Mouse (Mus musculus): ENCODE measurements around the gene Smc1b. TPM values are rescaled to one million over a fixed set of nuclear protein-coding genes. Genes with fewer than 3 reads are reported as not detected.

Smc1b gene
- polyA plus RNA-seq (2016; fragmentation: Nextera tagmentation; extraction: Ambion mirVana) = 0.11 and 0.12 TPM in 2 replicates

DNA sequence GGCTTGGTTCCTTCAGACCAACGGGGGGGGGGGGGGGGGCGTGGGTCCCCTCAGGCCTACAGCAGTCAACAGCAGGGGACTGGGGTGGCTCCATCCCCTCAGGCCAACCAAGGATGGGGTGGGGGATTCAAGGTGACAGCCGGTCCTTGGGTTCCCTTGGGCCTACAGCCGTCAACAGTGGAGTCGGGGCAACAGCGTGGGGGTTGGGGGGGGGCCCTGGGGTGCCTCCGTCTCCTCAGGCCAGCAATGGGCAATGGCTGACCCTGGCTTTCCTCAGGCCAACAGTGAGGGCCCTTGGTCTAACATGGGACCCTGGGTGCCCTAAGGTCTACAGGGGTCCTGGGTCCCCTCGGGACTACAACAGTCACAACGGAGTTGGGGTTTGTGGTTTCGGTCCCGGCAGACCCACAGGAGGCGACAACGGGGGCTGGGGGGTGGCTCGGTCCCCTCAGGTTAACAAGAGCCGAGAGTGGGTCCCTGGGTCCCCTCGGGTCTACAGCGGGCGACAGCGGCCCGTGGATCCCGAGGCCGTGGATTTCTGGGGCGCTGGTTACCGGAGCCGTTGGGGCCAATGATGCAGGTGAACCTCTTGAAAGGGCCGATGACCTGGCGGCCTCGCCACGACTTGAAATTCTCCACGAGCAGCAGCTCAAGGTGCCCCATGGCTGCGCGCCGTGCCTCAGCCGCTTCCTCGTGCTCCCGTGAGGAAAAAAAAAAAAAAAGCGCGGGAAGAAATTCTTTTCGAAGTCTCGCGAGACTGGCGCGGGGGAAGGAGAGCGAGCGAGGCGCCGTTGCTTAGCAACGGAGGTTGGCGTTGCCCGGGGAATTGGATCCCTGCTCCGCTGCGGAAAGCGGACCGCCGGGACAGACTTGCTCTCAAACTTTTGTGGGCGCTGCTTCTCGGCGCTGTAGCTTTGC is at the start of gene Smc1b, which contains the start of gene Ribc2:
TSS of gene Smc1b (minus strand) at position 690 of the 918 bp plus-strand sequence.
TSS of gene Ribc2 (plus strand) at position 804 of the 918 bp plus-strand sequence.
- peak within 1 kb of the TSS; percentile 42 for H3K4me3 ChIP-seq
- peaks cover 8% of the 10 kb centered on the region for H3K9me3 ChIP-seq (replicated peaks)
- 33% methylated on average over 56 of the region's 58 CpGs for WGBS
- peak; percentile 81 for DNase-seq (ENCODE audit: low spot score)
- peaks cover 12% of the 10 kb centered on the region for H3K4me1 ChIP-seq
- H3K27ac ChIP-seq (replicated peaks) = peak within 1 kb of the TSS; percentile 76
- no peaks in the 10 kb centered on the region for H3K36me3 ChIP-seq
- peaks cover 43% of the 10 kb centered on the region for H3K27me3 ChIP-seq (ENCODE audit: low read depth, poor library complexity, severe bottlenecking)

GRCm38 (mm10) chr15:85180368-85180767 is 48.6 kb upstream of the Smc1b start:
- no peak for DNase-seq (ENCODE audit: low spot score)
- Histone ChIP-seq H3K4me3 (no peak overlapping the region), H3K9me3 (replicated peaks) (no peaks in the 10 kb centered on the region; the same call in 1 of the 2 replicates), H3K36me3 (no peaks in the 10 kb centered on the region), H3K27me3 (ENCODE audit: low read depth, poor library complexity, severe bottlenecking) (no peaks in the 10 kb centered on the region; the same call in 1 of the 2 replicates), H3K4me1 (no peaks in the 10 kb centered on the region), H3K27ac (replicated peaks) (no peak overlapping the region)

GRCm38 (mm10) chr15:85179528-85180180 is 47.9 kb upstream of the Smc1b start:
- no peak for DNase-seq (ENCODE audit: low spot score)
- Histone ChIP-seq H3K27me3 (ENCODE audit: low read depth, poor library complexity, severe bottlenecking) (no peaks in the 10 kb centered on the region; the same call in 1 of the 2 replicates), H3K27ac (replicated peaks) (no peak overlapping the region), H3K9me3 (replicated peaks) (no peaks in the 10 kb centered on the region; the same call in 1 of the 2 replicates), H3K4me1 (no peaks in the 10 kb centered on the region), H3K36me3 (no peaks in the 10 kb centered on the region), H3K4me3 (no peak overlapping the region)
- 83% methylated on average over 7 of the region's 7 CpGs for WGBS

DNA sequence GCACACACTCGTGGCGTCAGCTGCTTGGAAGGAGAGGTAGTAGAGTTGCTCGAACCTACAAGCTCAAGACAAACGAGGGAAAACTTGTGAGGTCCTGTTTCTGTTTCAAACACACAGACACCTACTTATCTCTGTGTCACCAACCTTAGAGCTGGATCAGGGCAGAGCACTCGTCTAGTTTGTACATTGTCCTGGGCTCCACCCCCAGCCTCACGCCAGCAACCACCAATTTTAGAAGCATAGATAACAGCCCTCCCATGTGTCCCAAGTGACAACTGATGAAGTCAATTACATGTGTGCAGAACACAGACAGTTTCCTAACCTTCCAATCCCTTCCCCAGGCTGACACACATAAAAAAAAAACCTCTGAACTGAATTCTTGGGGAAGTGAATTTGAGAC is 46.4 kb upstream of the Smc1b start:
- H3K36me3 ChIP-seq = no peaks in the 10 kb centered on the region
- H3K9me3 ChIP-seq (replicated peaks) = no peaks in the 10 kb centered on the region; the same call in 1 of the 2 replicates
- DNase-seq (ENCODE audit: low spot score) = no peak
- no peaks in the 10 kb centered on the region for H3K4me1 ChIP-seq
- no peaks in the 10 kb centered on the region; the same call in 1 of the 2 replicates for H3K27me3 ChIP-seq (ENCODE audit: low read depth, poor library complexity, severe bottlenecking)
- 82% methylated on average over 6 of the region's 6 CpGs for WGBS
- H3K4me3 ChIP-seq = no peak overlapping the region
- H3K27ac ChIP-seq (replicated peaks) = no peak overlapping the region

DNA sequence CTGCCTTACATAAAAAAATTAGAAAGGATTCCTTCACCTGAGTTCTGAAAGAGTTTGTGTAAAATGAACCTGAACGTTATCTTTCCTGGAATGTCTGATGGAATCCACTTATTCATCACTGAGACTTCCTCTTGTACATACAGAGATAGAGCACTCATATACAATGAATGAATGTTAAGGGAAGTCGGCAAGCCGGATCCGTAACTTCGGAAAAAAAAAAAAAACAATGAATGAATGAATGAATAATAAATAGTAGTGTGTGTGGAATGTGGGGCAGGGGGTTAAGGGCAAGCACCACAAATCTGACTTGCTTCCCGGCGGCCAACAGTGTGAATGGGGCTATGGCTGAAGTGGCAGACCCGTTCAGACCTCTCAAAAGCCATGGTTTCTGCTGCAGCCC is 45.8 kb upstream of the Smc1b start:
- 89% methylated on average over 8 of the region's 8 CpGs for WGBS
- no peaks in the 10 kb centered on the region for H3K4me1 ChIP-seq
- no peaks in the 10 kb centered on the region for H3K36me3 ChIP-seq
- H3K4me3 ChIP-seq = no peak overlapping the region
- H3K27ac ChIP-seq (replicated peaks) = no peak overlapping the region
- no peaks in the 10 kb centered on the region; the same call in 1 of the 2 replicates for H3K27me3 ChIP-seq (ENCODE audit: low read depth, poor library complexity, severe bottlenecking)
- H3K9me3 ChIP-seq (replicated peaks) = no peaks in the 10 kb centered on the region; the same call in 1 of the 2 replicates
- peak; percentile 52 for DNase-seq (ENCODE audit: low spot score)

DNA sequence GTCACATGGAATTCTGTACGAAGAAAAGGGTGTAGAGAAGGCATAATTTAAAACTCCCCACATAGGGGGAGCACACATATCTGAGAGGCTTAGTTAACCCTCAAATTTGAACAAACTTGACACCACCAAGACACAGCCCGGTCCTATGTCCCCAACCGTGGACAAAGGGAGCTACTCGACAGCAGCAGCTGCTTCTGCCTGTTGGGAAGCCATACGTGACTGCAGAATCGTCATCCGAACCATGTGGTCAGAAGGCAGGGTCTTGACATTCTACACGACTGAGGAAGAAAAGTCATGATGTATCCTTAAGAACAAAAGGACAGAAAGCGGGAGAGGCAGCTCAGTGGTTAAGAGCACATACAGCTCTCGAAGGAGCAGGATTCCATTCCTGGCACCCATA is 42.3 kb upstream of the Smc1b start:
- WGBS = 87% methylated on average over 10 of the region's 10 CpGs
- Histone ChIP-seq H3K27ac (replicated peaks) (no peak overlapping the region), H3K9me3 (replicated peaks) (no peaks in the 10 kb centered on the region; the same call in 1 of the 2 replicates), H3K36me3 (no peaks in the 10 kb centered on the region), H3K4me3 (no peak overlapping the region), H3K4me1 (no peaks in the 10 kb centered on the region), H3K27me3 (ENCODE audit: low read depth, poor library complexity, severe bottlenecking) (no peaks in the 10 kb centered on the region)
- DNase-seq (ENCODE audit: low spot score) = no peak

DNA sequence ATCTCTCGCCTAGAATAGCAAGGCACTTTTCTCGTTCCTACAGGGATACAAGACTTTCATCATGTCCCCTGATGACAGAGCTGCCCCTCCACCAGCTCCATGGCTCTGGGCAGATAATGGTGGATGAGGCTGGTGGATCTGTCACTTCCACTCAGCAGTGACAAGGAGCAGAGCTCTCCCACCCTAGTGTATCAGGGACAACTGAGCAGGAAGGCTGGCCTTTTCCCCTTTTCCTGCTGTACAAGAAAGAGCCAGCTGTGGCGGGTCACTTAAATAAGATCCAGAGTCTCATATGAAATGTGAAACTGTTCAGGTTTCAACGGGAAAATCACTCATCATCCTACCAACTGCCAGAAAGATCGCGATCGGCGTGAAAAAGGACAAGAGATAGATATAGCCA is 41.7 kb upstream of the Smc1b start:
- H3K4me3 ChIP-seq = no peak overlapping the region
- no peaks in the 10 kb centered on the region; the same call in 1 of the 2 replicates for H3K9me3 ChIP-seq (replicated peaks)
- peaks cover 3% of the 10 kb centered on the region; the same call in 1 of the 2 replicates for H3K27me3 ChIP-seq (ENCODE audit: low read depth, poor library complexity, severe bottlenecking)
- H3K4me1 ChIP-seq = no peaks in the 10 kb centered on the region
- H3K27ac ChIP-seq (replicated peaks) = no peak overlapping the region
- 83% methylated on average over 8 of the region's 8 CpGs for WGBS
- no peak for DNase-seq (ENCODE audit: low spot score)
- no peaks in the 10 kb centered on the region for H3K36me3 ChIP-seq

DNA sequence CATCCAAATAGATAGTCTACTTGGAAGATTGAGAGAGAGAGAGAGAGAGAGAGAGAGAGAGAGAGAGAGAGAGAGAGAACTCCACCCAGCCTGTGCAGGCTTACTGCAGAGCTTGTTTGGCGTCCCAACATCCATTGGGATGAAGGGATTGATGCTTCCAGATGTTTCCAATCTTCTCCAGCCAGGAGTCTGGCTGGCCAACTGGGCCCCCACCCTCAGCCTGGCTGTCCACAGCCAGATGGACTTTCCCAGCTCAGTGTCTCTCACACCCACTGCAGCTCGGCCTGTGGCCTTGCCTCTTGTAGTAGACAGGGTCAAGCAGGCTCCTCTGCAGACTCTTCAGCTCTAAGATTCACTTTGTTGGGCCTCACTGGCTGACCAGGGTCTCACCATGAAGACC is 40.3 kb upstream of the Smc1b start:
- H3K4me3 ChIP-seq = no peak overlapping the region
- DNase-seq (ENCODE audit: low spot score) = no peak
- peaks cover 3% of the 10 kb centered on the region; the same call in 1 of the 2 replicates for H3K27me3 ChIP-seq (ENCODE audit: low read depth, poor library complexity, severe bottlenecking)
- peaks cover 5% of the 10 kb centered on the region for H3K4me1 ChIP-seq
- no peaks in the 10 kb centered on the region; the same call in 1 of the 2 replicates for H3K9me3 ChIP-seq (replicated peaks)
- H3K27ac ChIP-seq (replicated peaks) = 0 out of 2 replicates have a peak overlapping the region, but pooled peaks have one; percentile 34
- no peaks in the 10 kb centered on the region for H3K36me3 ChIP-seq
- WGBS = 76% methylated on average over 2 of the region's 2 CpGs

GRCm38 (mm10) chr15:85167086-85167679 is 35.4 kb upstream of the Smc1b start:
- Histone ChIP-seq H3K36me3 (no peaks in the 10 kb centered on the region), H3K4me1 (peaks cover 28% of the 10 kb centered on the region), H3K4me3 (no peak overlapping the region), H3K27ac (replicated peaks) (peak overlapping the region; percentile 71), H3K9me3 (replicated peaks) (no peaks in the 10 kb centered on the region), H3K27me3 (ENCODE audit: low read depth, poor library complexity, severe bottlenecking) (peaks cover 15% of the 10 kb centered on the region)
- no peak for DNase-seq (ENCODE audit: low spot score)
- WGBS = 64% methylated on average over 12 of the region's 12 CpGs

DNA sequence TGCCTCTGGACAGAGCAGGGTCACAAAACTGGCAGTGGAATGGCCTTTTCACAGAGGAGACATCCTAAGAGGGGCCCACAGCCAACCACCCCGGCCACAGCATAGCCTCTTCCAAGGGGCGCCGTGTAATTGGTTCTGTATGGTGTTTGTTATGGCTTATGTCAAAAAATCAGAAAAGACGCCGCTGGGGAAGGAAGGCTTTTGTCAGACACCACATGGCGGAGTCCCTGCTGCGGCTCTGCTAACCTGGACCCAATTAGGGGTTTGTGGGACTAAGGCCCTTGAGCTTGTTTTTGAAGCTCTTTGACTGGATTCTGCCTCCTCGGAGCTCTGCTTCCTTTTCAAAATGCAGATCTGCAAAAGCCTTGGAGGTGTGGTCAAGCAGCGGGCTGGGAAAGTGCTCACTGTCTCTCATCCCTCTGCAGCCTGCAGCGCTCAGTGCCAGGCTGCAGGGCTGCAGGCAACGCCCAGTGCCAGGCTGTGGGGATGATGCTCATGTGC is 34.7 kb upstream of the Smc1b start:
- no peaks in the 10 kb centered on the region for H3K9me3 ChIP-seq (replicated peaks)
- 0 out of 2 replicates have a peak overlapping the region, but pooled peaks have one; percentile 4 for H3K4me3 ChIP-seq
- peak; percentile 59 for DNase-seq (ENCODE audit: low spot score)
- WGBS = 32% methylated on average over 11 of the region's 11 CpGs
- peaks cover 28% of the 10 kb centered on the region for H3K4me1 ChIP-seq
- peaks cover 15% of the 10 kb centered on the region for H3K27me3 ChIP-seq (ENCODE audit: low read depth, poor library complexity, severe bottlenecking)
- peak overlapping the region; percentile 71 for H3K27ac ChIP-seq (replicated peaks)
- H3K36me3 ChIP-seq = no peaks in the 10 kb centered on the region

GRCm38 (mm10) chr15:85162693-85163663 is 31.2 kb upstream of the Smc1b start:
- DNase-seq (ENCODE audit: low spot score) = peak; percentile 18
- Histone ChIP-seq H3K27me3 (ENCODE audit: low read depth, poor library complexity, severe bottlenecking) (peaks cover 12% of the 10 kb centered on the region; the same call in 1 of the 2 replicates), H3K9me3 (replicated peaks) (no peaks in the 10 kb centered on the region), H3K4me3 (no peak overlapping the region), H3K36me3 (no peaks in the 10 kb centered on the region), H3K27ac (replicated peaks) (0 out of 2 replicates have a peak overlapping the region, but pooled peaks have one; percentile 10), H3K4me1 (peaks cover 28% of the 10 kb centered on the region)
- 63% methylated on average over 21 of the region's 21 CpGs for WGBS

Data from midbrain, embryonic 10.5 days (tissue).